In the genomic region with DNA sequence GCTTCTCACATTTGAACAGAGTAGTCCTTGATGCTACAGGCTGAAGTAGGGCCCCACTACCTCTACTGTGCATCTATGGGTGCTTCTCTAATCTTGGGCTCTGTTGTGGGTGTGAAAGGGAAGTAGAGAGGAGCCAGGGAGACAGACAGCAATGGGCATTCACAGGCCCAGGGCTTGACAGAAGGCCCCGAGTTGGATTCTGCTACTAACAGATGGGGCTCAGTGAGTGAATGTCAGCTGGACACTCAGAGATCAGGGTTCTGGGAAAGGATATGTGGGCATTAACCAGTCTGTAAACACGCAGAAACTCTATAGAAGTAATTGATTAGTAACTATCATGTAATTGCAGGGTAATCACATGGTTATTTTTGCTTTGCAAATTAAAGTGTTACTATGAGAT, we compare ENCODE assay signal across 17 mouse cellular contexts. TPM values are rescaled to one million over a fixed set of nuclear protein-coding genes. Genes with fewer than 3 reads are reported as not detected.
DNase-seq lines count a peak whose midpoint lies in the region; ATAC-seq and TF ChIP-seq lines count a peak whose summit lies in the region.
"Had no signal": no experiment of that assay in that cellular context is flagged by ENCODE, and none has a peak within 500 bp of the region (broad histone marks: within the 10 kb centered on the region; RNA-seq: fewer than 3 reads in every experiment).

No protein-coding gene starts in this region.

- no peaks in the 10 kb centered on the region for H3K27me3 ChIP-seq in hindbrain, embryonic 11.5 days (ENCODE audit: control insufficient read depth, insufficient read depth, low read length)
- H3K27me3 ChIP-seq: embryonic facial prominence, embryonic 12.5 days; forebrain, embryonic 13.5 days; forebrain, embryonic 15.5 days had no signal

- no peak for TF ChIP-seq CTCF in olfactory bulb, adult 2 months (IDR thresholded peaks at IDR 0.05; ENCODE audit: insufficient read depth, low read depth, low read length)

- H3K4me3 ChIP-seq in olfactory bulb, adult 2 months (ENCODE audit: insufficient read depth, low read depth, low read length), result no peak overlapping the region
- H3K4me3 ChIP-seq in hindbrain, embryonic 11.5 days (ENCODE audit: low read depth, low read length), result no peak overlapping the region
- H3K4me3 ChIP-seq: embryonic facial prominence, embryonic 10.5 days; embryonic facial prominence, embryonic 12.5 days; forebrain, embryonic 13.5 days; forebrain, embryonic 15.5 days had no signal

- H3K9ac ChIP-seq in hindbrain, embryonic 11.5 days (ENCODE audit: low read depth, low read length), result no peak overlapping the region
- H3K9ac ChIP-seq: embryonic facial prominence, embryonic 12.5 days; forebrain, embryonic 13.5 days; forebrain, embryonic 15.5 days; forebrain, postnatal 0 days had no signal

- no peaks in the 10 kb centered on the region for H3K36me3 ChIP-seq in hindbrain, embryonic 11.5 days (ENCODE audit: control insufficient read depth, insufficient read depth, low read length)
- H3K36me3 ChIP-seq: embryonic facial prominence, embryonic 10.5 days; embryonic facial prominence, embryonic 12.5 days; forebrain, embryonic 15.5 days had no signal

- no peaks in the 10 kb centered on the region for H3K9me3 ChIP-seq in hindbrain, embryonic 11.5 days (ENCODE audit: control insufficient read depth, low read length)
- H3K9me3 ChIP-seq: embryonic facial prominence, embryonic 10.5 days; embryonic facial prominence, embryonic 12.5 days; forebrain, embryonic 13.5 days; forebrain, embryonic 15.5 days had no signal

- 29% methylated on average over 2 of the region's 2 CpGs for WGBS in olfactory bulb, adult 2 months
- 78% methylated on average over 2 of the region's 2 CpGs for WGBS in hindbrain, embryonic 11.5 days

- DNase-seq in cerebellum, adult 9-11 months, result peak; percentile 42
- DNase-seq in cerebellum, adult 11-12 months, result no peak
- peak; percentile 76 for DNase-seq in brain, adult 2 months (ENCODE audit: low read depth, low spot score)
- no peak for DNase-seq in hindbrain, embryonic 11.5 days (ENCODE audit: low spot score)
- DNase-seq: adrenal gland, adult 2 months; adrenal gland, postnatal 10 days; adrenal gland, postnatal 25 days; cerebellum, adult 11 months; cerebellum, adult 9-10 months; forebrain, postnatal 0 days had no signal

- H3K4me1 ChIP-seq in olfactory bulb, adult 2 months (ENCODE audit: control insufficient read depth, insufficient read depth, low read length), result peaks cover 48% of the 10 kb centered on the region
- H3K4me1 ChIP-seq in hindbrain, embryonic 11.5 days (replicated peaks; ENCODE audit: control insufficient read depth, insufficient read depth, low read length), result no peaks in the 10 kb centered on the region
- H3K4me1 ChIP-seq: embryonic facial prominence, embryonic 12.5 days had no signal

- no peak for TF ChIP-seq POLR2A in olfactory bulb, adult 2 months (IDR thresholded peaks at IDR 0.05; ENCODE audit: insufficient read depth, low read depth, low read length)

- ATAC-seq in hindbrain, embryonic 11.5 days (ENCODE audit: low FRiP score), result no peak
- ATAC-seq: forebrain, embryonic 13.5 days; forebrain, embryonic 15.5 days; forebrain, postnatal 0 days had no signal

- H3K27ac ChIP-seq in olfactory bulb, adult 2 months (ENCODE audit: insufficient read depth, low read depth, low read length), result peak overlapping the region; percentile 35
- H3K27ac ChIP-seq in hindbrain, embryonic 11.5 days (ENCODE audit: low read depth, low read length), result no peak overlapping the region
- H3K27ac ChIP-seq: embryonic facial prominence, embryonic 10.5 days; embryonic facial prominence, embryonic 12.5 days; forebrain, embryonic 13.5 days; forebrain, embryonic 15.5 days had no signal

- H3K4me2 ChIP-seq in hindbrain, embryonic 11.5 days (replicated peaks; ENCODE audit: low read depth, low read length), result no peak overlapping the region
- H3K4me2 ChIP-seq: embryonic facial prominence, embryonic 12.5 days; forebrain, embryonic 13.5 days; forebrain, embryonic 15.5 days had no signal

RNA-seq across cellular contexts. Expression of a gene that starts 51.4 kb away (rescaled TPM):
- polyA plus RNA-seq in olfactory bulb, adult 2 months (2012; ENCODE audit: insufficient read depth, insufficient read length, low replicate concordance, missing spikeins), result not detected in 2 replicates
- polyA plus RNA-seq in hindbrain, embryonic 11.5 days (2014; fragmentation: Nextera tagmentation; extraction: Ambion mirVana), result 3.0 and 3.7 TPM in 2 replicates
- polyA plus RNA-seq: adrenal gland, adult 2 months; cortical plate, adult 2 months; embryonic facial prominence, embryonic 14.5 days had no signal

Comparison
In these comparisons a context has a peak if more than half of its experiments do, and no peak if none do; other contexts are left out.
1. DNase-seq: peak in cerebellum, adult 9-11 months (single experiment) and brain, adult 2 months (single experiment); none in cerebellum, adult 11-12 months (single experiment) and hindbrain, embryonic 11.5 days (single experiment).